Mouse (Mus musculus) liver, embryonic 11.5 days (tissue): ENCODE measurements around the gene Safb. TPM values are rescaled to one million over a fixed set of nuclear protein-coding genes. Genes with fewer than 3 reads are reported as not detected.
"Not testable (repeated sequence)": the region's sequence is repeated elsewhere in the genome, so short reads cannot be mapped to it uniquely, and the experiment has no call there.

Experiments
- ATAC-seq: fragments of 200-750 bp; cut with Nextera tagmentation; replicated peaks from 2 replicates; pipeline ENCODE4 v1.8.0; 2017; ENCODE audit warnings: moderate number of reproducible peaks, mild to moderate bottlenecking, moderate TSS enrichment, moderate library complexity; ENCODE audit not compliant: low FRiP score
- DNase-seq: peaks from one replicate; pipeline ENCODE4 v3.0.0-alpha.2; 2017; ENCODE audit warnings: low spot score
- H3K27ac ChIP-seq: fragments of 300-500 bp; sonication (generic); 2 replicates; pipeline ENCODE4 v1.5.1; 2014; ENCODE audit warnings: mild to moderate bottlenecking, low read depth, low read length, control low read depth
- H3K27me3 ChIP-seq: fragments of 300-500 bp; sonication (generic); replicated peaks from 2 replicates; pipeline ENCODE4 v1.6.1; 2014; ENCODE audit warnings: low read length, mixed read lengths; ENCODE audit not compliant: control insufficient read depth, insufficient read depth
- H3K36me3 ChIP-seq: fragments of 300-500 bp; sonication (generic); 2 replicates; pipeline ENCODE4 v1.6.1; 2014; ENCODE audit warnings: mild to moderate bottlenecking, low read length, moderate library complexity, mixed read lengths; ENCODE audit not compliant: control insufficient read depth, insufficient read depth
- H3K4me1 ChIP-seq: fragments of 300-500 bp; sonication (generic); replicated peaks from 2 replicates; pipeline ENCODE4 v1.6.1; 2014; ENCODE audit warnings: low read length, mixed read lengths; ENCODE audit not compliant: control insufficient read depth, insufficient read depth
- H3K4me2 ChIP-seq: fragments of 300-500 bp; sonication (generic); 2 replicates; pipeline ENCODE4 v1.6.1; 2014; ENCODE audit warnings: mild to moderate bottlenecking, control low read depth, moderate library complexity
- H3K4me3 ChIP-seq: fragments of 300-500 bp; sonication (generic); 2 replicates; pipeline ENCODE4 v1.5.1; 2014; ENCODE audit warnings: low read depth, low read length, control low read depth
- H3K9ac ChIP-seq: fragments of 300-500 bp; sonication (generic); 2 replicates; pipeline ENCODE4 v1.6.1; 2014; ENCODE audit warnings: low read depth, low read length, control low read depth
- H3K9me3 ChIP-seq: fragments of 300-500 bp; sonication (generic); 2 replicates; pipeline ENCODE4 v1.6.1; 2016; ENCODE audit warnings: low read length, inconsistent platforms, mixed read lengths; ENCODE audit not compliant: control insufficient read depth
- WGBS: fragments of 180-500 bp; shearing (Covaris S2); extraction: QIAGEN DNeasy Blood & Tissue Kit; methylation state at CpG from one replicate; pipeline ENCODE4 v1.1.7; 2014; 5-methylcytosine and 5-hydroxymethylcytosine counted together
- polyA plus RNA-seq: library from polyadenylated mRNA; unstranded; fragments of >200 nt; fragmentation: Nextera tagmentation; extraction: Ambion mirVana; gene quantifications from 2 replicates; pipeline ENCODE4 v1.2.1, GENCODE M21; 2014

Safb gene
- polyA plus RNA-seq, 1 experiment from 2014 or later, result 96.5 TPM

GRCm38 (mm10) chr17:56616725-56617124 is 32.1 kb downstream of the Safb start:
- H3K36me3 ChIP-seq, result peaks cover 68% of the 10 kb centered on the region
- H3K27me3 ChIP-seq, result no peaks in the 10 kb centered on the region
- WGBS, result 75% methylated on average over 3 of the region's 3 CpGs

DNA sequence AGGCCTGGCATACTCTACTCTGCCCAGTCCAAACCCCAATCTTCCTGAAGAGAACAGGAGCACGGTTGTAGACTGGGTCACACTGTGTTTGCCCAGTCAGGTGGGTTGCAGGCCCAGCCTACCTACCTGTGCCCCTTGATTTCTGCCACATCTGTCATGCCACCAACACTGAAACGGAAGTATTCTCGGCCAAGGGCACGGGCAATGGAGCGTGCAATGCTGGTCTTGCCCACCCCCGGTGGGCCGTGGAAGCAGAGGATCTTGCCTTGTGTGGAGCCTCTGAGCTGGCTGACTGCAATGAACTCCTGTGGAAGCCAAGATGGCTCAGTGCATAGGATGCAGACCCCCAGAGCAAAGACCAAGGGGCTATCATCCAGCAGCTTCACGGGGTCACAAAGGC is 33.0 kb downstream of the Safb start:
- Histone ChIP-seq H3K9me3 (no peaks in the 10 kb centered on the region), H3K4me2 (no peak overlapping the region), H3K27me3 (no peaks in the 10 kb centered on the region), H3K4me3 (no peak overlapping the region), H3K27ac (no peak overlapping the region), H3K36me3 (peaks cover 74% of the 10 kb centered on the region), H3K9ac (no peak overlapping the region), H3K4me1 (peaks cover 15% of the 10 kb centered on the region)
- WGBS, result 92% methylated on average over 8 of the region's 8 CpGs
- DNase-seq, result no peak
- ATAC-seq, result no peak

More at GRCm38 (mm10) chr17:56616725-56617124, 32.1 kb downstream of the Safb start:
- DNase-seq (no peak), ATAC-seq (no peak)
- H3K4me1 ChIP-seq, result peaks cover 22% of the 10 kb centered on the region
- H3K9ac ChIP-seq, result no peak overlapping the region
- H3K9me3 ChIP-seq, result no peaks in the 10 kb centered on the region
- H3K27ac ChIP-seq, result 0 out of 2 replicates have a peak overlapping the region, but pooled peaks have one; percentile 8
- no peak overlapping the region for H3K4me3 ChIP-seq
- H3K4me2 ChIP-seq, result no peak overlapping the region

DNA sequence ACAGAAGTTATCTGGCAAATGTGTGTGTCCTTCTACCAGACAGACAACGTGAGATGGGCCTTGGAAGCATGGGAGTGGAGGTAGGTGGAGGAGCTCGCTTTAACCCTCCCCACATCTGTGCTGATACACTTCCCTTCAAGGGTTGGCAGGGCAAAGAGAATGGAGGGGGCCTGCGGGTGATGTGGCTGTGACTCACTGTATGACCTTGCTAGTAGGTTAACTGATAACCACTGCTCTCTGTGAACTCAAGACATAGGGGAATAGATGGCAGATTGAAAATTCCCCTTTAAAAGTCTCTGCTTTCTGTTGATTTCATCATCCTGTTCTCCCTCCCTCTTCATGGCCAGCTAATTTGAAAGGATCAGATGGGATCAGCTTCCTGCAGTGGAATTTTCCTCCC is 40.9 kb downstream of the Safb start:
- Histone ChIP-seq H3K4me1 (peaks cover 16% of the 10 kb centered on the region; the same call in 1 of the 2 replicates), H3K36me3 (peaks cover 23% of the 10 kb centered on the region), H3K4me2 (peak overlapping the region; percentile 95), H3K9me3 (no peaks in the 10 kb centered on the region), H3K4me3 (peak overlapping the region; percentile 86), H3K27ac (no peak overlapping the region), H3K9ac (peak overlapping the region; percentile 86), H3K27me3 (no peaks in the 10 kb centered on the region)
- ATAC-seq (no peak), DNase-seq (no peak)
- 62% methylated on average over 3 of the region's 3 CpGs for WGBS

DNA sequence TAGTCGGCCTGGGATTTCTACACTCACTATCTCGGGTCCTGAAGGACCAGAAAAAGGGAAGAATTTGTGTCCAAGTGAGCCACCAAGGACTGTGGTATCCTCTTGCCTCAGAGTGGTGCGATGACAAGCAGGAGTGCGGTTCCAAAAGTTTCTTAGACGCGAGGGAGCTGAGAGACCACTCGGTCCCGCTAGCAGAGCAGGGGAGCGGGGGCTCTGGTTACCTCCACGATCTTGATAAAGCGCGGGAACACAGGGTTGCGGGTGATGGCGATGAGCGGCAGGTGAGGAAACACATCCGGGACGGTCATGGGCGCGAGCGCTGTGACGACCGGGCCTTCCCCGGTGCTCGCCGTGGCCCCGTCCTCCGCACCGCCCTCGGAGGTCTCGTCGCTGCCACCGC is 41.6 kb downstream of the Safb start:
- ATAC-seq (no peak; the same call in 1 of the 2 replicates), DNase-seq (peak; percentile 45)
- H3K27ac ChIP-seq, result peak overlapping the region; percentile 64

DNA sequence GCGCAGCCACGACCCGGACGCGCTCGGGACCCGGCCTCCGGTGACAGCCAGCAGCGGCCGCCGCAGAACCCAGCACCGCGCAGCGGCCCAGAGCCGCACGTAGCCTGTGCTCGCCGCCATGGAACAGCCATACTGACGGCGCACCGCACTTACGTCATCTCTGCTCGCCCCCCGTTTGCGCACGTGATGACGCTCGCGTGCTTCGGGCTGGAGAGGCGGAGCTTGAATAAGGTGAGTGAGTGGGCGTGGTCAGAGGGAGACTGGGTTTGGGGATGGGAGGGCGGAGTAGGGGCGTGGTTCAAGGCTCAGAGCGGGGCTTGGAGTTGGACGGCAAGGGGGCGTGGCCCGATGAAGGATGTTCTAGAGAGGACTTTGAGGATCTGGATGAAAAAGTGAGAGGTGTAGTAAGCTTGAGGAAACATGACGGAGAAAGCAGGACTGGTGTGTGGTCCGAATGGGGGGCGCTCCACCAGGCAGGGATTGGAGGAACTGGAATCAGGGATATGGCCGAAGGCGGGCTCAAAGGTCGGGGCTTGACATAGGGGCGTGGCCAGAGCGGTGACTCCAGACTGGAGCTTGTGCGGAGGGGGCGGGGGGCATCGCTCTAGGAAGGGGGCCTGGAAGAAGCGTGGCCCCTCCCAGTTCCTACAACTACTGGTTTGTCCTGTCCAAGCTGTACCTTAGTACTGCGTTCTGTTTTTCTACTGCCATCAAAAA is 42.3 kb downstream of the Safb start, which contains the start of gene Lonp1:
Lonp1 (minus strand) TSS at position 134 of the 717 bp plus-strand sequence.
- Histone ChIP-seq H3K9ac (peak within 1 kb of the TSS; percentile 86), H3K27me3 (no peaks in the 10 kb centered on the region), H3K27ac (peak within 1 kb of the TSS; percentile 64), H3K4me3 (peak within 1 kb of the TSS; percentile 86), H3K36me3 (peaks cover 14% of the 10 kb centered on the region; the same call in 1 of the 2 replicates), H3K4me1 (peaks cover 16% of the 10 kb centered on the region; the same call in 1 of the 2 replicates), H3K9me3 (no peaks in the 10 kb centered on the region), H3K4me2 (peak within 1 kb of the TSS; percentile 95)
- peak; percentile 99 for DNase-seq
- peak; percentile 88 for ATAC-seq
- WGBS, result under 1% methylated on average over 51 of the region's 51 CpGs

More for the DNA sequence above, 41.6 kb downstream of the Safb start:
- peak overlapping the region; percentile 86 for H3K9ac ChIP-seq
- H3K4me2 ChIP-seq, result peak overlapping the region; percentile 95
- peak overlapping the region; percentile 86 for H3K4me3 ChIP-seq
- peaks cover 18% of the 10 kb centered on the region; the same call in 1 of the 2 replicates for H3K36me3 ChIP-seq
- peaks cover 16% of the 10 kb centered on the region; the same call in 1 of the 2 replicates for H3K4me1 ChIP-seq
- H3K27me3 ChIP-seq, result no peaks in the 10 kb centered on the region
- no peaks in the 10 kb centered on the region for H3K9me3 ChIP-seq
- WGBS, result under 1% methylated on average over 32 of the region's 32 CpGs

DNA sequence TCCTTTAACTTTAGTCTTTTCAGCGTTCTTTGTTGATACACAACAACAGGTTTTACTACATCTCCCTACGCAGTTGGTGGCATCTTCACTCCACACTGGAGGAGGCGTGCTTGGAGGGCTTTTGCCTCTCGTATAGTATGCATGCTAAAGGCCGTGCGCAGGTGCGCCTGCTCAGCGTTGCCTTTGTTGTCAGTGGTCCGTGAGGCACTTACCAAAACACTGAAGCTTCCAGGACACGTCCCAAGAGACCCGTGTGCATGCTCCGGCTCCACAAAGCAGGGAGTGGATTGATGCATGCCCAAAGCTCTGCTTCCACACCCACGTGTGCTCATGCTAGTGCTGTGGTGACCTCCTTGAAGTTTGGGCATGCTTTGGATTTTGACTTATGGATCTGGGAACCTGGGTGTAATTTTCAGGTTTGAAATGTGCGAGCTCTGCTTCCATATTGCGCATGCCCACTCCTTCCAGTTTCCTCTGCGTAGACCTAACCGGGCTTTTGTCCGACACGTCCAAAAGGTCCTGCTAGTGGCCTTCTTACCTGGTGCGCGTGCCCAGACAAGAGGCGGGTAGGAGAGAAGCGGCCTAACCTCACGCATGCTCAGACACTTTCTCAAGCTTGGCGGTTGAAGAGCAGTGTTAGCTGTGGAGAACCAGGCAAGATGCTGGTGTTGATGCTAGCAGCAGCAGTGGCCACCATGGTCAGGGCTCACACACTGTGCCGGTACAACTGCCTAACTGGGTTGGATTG is 43.1 kb downstream of the Safb start, which contains the start of gene Catsperd:
Catsperd (plus strand) TSS at position 614 of the 748 bp plus-strand sequence.
- DNase-seq, result peak; percentile 48
- no peaks in the 10 kb centered on the region for H3K9me3 ChIP-seq
- H3K36me3 ChIP-seq, result peaks cover 10% of the 10 kb centered on the region; the same call in 1 of the 2 replicates
- peak within 1 kb of the TSS; percentile 86 for H3K4me3 ChIP-seq
- 9% methylated on average over 26 of the region's 26 CpGs for WGBS
- H3K27ac ChIP-seq, result peak within 1 kb of the TSS; percentile 64
- peak within 1 kb of the TSS; percentile 86 for H3K9ac ChIP-seq
- peak within 1 kb of the TSS; percentile 95 for H3K4me2 ChIP-seq
- no peaks in the 10 kb centered on the region for H3K27me3 ChIP-seq
- peak; percentile 19 for ATAC-seq
- H3K4me1 ChIP-seq, result peaks cover 16% of the 10 kb centered on the region; the same call in 1 of the 2 replicates

- not testable (repeated sequence) for DNase-seq, H3K27ac ChIP-seq, H3K36me3 ChIP-seq, ATAC-seq, H3K27me3 ChIP-seq, H3K4me3 ChIP-seq, H3K9ac ChIP-seq, H3K4me2 ChIP-seq, H3K9me3 ChIP-seq
- peaks cover 11% of the 10 kb centered on the region; the same call in 1 of the 2 replicates for H3K4me1 ChIP-seq
- 85% methylated on average over 27 of the region's 27 CpGs for WGBS
These were observed 45.5 kb downstream of the Safb start for GRCm38 (mm10) chr17:56629800-56630781.

DNA sequence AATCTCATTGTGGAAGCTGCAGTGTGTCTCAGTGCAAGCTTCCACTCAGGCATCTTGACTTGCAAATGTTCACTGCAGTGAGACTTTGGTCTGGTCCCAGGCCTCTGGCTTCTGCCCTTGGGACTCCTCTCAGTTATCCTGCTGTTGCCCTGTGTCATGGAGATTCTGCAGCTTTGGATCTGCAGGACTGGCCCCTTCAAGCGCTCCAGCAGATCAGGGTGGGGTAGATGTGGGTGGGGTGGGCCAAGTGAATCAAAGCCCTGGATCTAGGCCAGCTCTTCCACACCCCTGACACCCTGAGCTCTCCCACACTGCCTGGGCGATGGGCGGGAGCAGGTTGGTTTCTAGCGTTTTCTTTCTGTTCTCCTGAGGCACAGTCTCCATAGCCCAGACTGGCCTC is 47.2 kb downstream of the Safb start:
- H3K4me1 ChIP-seq, result peaks cover 8% of the 10 kb centered on the region; the same call in 1 of the 2 replicates
- H3K9ac ChIP-seq, result no peak overlapping the region
- no peaks in the 10 kb centered on the region for H3K9me3 ChIP-seq
- no peaks in the 10 kb centered on the region for H3K36me3 ChIP-seq
- no peak overlapping the region for H3K4me3 ChIP-seq
- no peaks in the 10 kb centered on the region for H3K27me3 ChIP-seq
- DNase-seq (no peak), ATAC-seq (no peak)
- WGBS, result 56% methylated on average over 4 of the region's 4 CpGs
- no peak overlapping the region for H3K4me2 ChIP-seq
- H3K27ac ChIP-seq, result no peak overlapping the region
